Mouse (Mus musculus): ENCODE results near the gene Miga1.

GRCm38 (mm10) chr3:152321765-152322547 lies 18.3 kb downstream of the Miga1 start:
- TF ChIP-seq CTCF (IDR thresholded peaks at IDR 0.05; ENCODE audit: borderline replicate concordance, insufficient read depth, low read length) (no peak), POLR2A (IDR thresholded peaks at IDR 0.05; ENCODE audit: low read depth, low read length) (no peak)

All from embryonic fibroblast, embryonic 13.5 days (primary cell).